Mouse (Mus musculus) lung, postnatal 10 days (tissue): ENCODE data around the gene Reg3d.
"Not testable (repeated sequence)": the region's sequence is repeated elsewhere in the genome, so short reads cannot be mapped to it uniquely, and the experiment has no call there.

Experiments used
- DNase-seq: peaks from one replicate; pipeline ENCODE4 v3.0.0; 2021

Gene Reg3d

DNA sequence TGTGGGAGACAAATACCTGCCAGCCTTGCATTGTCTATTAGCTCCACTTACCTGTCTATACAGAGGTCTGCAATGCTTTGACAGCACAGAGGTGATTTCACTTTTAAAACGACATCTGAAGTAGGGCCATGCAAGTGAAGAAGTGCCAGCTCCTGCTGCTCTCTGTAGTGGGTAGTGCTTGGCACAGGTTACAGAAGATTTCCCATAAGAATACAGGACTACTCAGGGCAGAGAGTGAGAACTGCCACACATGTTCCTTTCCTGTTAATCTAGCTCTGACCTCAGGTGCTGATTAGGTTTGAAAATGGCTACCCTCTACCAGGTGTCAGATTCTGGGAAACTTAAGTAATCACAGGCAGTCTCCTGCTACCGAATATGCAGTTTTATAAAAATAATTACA is at the start of gene Reg3d:
Gene Reg3d, minus strand, starts transcription at position 101 of the 400 bp plus-strand sequence.
- DNase-seq: no peak

DNA sequence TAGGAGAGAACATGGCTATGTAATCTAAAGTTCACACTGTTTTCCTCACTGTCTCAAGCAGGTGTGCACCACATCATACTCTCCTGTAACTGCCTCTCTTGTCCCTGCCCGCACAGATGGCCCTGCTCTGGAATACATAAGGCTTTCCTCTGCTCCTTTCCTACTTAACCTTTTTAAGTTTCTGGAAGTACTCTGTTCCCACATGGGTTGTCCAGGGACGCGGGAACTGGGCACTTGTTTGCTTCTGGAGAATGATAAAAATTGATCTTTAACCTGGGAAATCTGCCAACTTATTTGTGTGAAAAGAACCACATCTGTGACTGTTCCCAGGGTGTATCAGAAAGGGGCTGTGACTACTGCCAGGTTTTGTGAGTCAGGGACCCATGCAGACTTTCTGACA is 46.8 kb upstream of the Reg3d start:
- DNase-seq: no peak

DNA sequence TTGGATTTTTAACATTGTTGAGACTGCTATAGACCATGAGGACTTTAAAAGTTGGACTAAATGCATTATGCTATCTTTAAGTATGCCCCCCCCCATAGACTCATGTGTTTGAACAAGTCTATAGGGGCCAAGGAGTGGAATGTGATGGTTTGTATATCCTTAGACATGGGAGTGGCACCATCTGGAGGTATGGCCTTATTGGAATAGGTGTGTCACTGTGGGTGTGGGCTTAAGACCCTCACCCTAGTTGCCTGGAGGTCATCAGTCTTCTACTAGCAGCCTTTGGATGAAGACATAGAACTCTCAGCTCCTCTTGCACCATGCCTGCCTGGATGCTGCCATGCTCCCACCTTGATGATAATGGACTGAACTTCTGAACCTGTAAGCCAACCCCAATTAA is 43.7 kb upstream of the Reg3d start, which contains the start of gene Reg1:
Gene Reg1, plus strand, starts transcription at position 301 of the 400 bp plus-strand sequence.
- DNase-seq: not testable (repeated sequence)

DNA sequence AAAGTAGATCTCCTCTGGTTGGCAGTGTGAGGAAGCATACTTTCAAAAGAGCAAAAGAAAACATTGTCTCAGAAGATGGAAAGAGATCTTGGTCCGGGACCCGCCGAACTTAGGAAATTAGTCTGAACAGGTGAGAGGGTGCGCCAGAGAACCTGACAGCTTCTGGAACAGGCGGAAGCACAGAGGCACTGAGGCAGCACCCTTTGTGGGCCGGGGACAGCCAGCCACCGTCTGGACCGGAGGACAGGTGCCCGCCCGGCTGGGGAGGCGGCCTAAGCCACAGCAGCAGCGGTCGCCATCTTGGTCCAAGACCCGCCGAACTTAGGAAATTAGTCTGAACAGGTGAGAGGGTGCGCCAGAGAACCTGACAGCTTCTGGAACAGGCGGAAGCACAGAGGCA is 16.7 kb upstream of the Reg3d start, which contains the start of gene Reg2:
Gene Reg2, plus strand, starts transcription at position 301 of the 400 bp plus-strand sequence.
- DNase-seq: not testable (repeated sequence)

DNA sequence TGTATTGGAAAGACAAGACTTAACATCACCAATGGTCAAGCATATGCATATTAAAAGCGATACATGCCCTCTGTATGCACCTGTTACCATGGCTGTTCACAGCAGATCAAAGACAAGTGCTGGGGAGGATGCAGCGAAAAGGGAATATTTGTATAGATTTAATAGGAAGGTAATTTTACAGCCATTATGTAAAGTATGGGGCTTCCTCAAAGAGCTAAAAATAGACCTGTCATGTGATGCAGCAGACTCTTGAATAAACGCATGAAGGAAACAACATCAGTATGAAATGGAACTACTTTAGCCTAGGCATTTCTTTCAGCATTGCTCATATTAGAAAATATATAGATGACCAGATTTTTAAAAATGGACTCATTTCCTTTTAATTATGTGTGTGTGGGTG is 6.9 kb upstream of the Reg3d start:
- DNase-seq: no peak

DNA sequence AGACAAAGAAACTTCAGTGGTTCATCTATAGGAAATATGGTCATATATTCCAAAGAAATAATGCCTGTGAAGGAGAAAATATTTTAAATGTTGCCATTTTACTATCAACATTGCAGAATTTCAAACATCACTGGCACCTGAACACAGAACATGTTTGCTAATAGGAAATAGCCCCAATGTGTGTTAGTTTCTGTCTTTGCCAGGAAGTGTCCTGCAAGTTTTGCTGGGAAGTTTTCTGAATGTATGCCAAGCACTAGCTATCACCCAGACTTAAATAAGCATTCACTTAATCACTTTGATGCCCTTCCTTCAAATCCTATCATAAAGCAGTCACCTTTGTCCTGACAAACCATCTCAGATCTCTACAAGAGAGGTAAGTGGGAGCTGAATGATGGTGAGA is 1.7 kb upstream of the Reg3d start, which contains the start of gene Reg3a:
Gene Reg3a, plus strand, starts transcription at position 301 of the 400 bp plus-strand sequence.
- DNase-seq: no peak

DNA sequence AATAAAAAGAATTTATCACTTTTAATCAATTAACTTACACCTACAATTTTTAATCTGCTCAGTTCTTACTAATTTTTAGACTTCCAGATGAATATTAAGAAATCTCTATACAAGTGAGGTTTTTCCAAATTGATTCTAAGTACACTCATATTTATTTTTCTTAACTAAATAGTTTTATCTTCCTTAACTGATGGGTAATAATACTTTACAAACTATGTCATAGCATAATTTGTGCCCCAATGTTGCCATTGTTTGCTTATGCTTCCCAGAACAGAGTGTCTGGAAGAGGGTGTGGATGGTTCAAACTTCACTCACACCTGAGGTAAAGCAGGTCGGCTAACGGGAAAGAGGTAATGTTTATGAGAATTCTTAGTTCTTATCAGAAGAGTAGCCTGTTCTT is 8.3 kb downstream of the Reg3d start, which contains the start of gene Reg3b:
Gene Reg3b, plus strand, starts transcription at position 301 of the 400 bp plus-strand sequence.
- DNase-seq: no peak

DNA sequence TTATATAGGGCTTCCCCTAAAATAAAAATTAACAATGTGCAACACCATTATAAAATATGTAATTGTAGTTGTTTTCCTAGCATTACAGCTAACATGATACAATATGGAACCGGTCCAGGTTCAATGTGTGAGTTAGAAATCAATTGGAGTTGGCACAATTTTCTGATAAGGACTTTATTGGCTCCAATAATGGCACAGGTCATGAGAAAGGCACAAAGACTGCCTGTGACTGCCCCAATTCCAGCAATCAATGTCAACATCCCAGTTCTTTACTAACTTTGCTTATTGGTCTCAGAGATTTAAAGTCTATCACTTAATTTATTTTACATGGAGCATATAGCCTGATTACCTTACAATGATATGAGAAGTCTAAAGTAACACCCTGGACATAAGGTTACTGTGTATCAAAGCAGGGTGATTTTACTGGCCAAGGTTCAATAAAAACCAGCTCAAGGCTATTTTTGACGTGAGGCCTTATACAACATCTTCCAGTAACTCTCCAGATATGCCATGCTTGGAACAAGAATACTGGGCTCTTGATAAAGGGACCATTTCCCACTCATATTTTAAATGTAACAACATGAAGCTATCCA is 16.6 kb downstream of the Reg3d start:
- no peak for DNase-seq

DNA sequence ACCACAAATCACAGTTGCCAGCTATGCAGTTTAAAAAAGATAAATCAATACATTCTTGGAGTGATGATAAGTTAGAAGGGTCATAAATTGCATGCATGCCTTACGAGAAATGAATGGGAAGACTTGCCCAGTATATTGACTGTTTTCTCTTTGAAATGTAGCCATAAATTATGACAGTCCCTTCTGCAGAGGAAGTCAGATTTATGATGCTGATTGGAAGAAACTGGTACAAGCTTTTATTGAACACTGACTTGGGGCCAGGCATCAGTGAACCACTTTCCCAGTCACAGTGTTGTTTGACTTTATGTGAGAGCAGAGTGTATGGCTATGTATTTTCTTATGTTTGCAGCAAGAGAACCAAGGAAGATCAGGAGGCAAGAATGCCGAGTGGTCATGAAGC is 37.0 kb downstream of the Reg3d start:
- DNase-seq: no peak

DNA sequence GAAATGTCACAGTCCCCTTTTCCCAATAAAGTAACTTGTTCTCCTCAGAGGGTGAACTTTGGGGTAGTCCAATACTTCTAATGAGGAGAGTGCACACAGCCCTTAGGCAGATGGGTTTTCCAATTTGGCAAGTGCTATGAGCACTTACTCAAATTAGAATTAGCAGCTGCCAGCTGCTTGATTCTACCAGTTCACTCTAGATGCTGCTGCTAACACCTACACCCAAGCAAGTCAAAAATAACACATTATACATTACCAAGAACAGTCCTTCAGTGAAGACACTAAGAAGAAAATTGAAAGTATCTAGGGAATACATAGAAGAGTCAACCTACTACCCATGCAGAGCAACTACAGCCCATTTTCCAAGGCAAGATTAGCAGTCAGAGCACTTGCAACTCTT is 38.4 kb downstream of the Reg3d start:
- no peak for DNase-seq

DNA sequence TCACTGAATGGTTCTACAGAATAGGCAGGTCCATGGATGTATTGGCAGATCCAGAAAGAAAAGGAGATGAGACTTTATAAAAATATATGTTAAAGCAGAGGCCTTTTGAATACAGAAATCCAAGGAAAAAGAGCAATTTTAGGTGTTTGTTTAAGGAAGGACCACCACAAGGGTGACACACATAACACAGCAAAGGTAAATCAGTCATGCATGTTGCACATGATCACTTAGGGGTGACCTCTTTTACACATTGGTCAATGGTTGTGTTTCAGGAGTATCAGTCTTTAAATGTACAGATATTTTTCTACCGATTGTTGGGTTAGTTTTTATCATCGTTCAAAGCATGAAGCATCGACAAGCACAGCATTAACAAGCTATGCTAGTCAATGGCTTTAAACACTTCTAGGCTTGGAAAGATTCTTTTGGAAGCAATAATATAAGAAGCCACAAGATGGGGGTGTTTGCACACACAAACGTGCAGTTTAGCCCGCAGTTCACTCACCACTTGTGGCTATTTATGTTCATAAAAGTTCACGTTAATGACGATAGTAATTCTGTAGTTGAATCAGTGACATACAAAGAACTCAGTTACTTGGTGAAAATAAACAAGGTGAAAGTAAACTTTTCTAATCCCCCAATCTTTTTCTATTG is 46.6 kb downstream of the Reg3d start:
- no peak for DNase-seq

DNA sequence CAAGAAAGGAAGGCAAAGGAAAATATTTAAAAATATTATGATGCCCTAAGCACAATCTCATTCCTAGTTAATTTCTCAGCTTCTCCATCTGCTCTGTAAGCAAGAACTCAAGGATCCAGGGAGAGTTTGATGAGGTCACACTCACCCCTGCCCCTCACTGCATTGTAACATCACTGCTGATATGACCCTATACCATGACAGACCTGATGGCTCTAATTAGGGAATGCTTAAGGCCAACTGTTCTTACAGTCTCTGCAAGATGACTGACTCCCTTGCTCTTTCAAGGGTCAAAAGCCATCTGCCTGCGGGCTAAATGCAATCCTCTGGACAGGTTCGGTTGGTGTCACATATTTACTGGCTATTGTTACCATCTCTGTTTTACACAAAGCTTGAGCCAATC is 49.5 kb downstream of the Reg3d start:
- no peak for DNase-seq

DNA sequence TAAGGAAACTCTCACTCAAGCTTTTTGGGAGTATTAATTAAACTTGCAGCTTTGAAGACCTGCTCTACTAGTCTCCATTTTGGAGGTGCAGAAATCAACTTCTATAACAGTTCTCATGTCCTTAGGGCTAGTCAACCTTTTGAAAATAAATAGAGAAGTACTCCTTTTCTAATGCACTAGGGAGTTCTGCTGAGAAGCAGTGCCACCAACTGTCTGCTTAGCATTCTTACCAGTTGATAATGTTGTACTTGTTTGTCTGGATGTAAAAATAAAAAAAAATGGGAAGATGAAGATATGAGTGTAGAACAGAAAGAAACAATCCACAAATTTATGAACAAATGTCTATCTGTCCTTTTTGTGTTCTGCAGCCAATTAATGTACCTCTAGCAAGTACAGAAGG is 50.9 kb downstream of the Reg3d start:
- DNase-seq: no peak
